Mouse (Mus musculus): ENCODE data around the gene Hlcs.

The Hlcs gene

DNA sequence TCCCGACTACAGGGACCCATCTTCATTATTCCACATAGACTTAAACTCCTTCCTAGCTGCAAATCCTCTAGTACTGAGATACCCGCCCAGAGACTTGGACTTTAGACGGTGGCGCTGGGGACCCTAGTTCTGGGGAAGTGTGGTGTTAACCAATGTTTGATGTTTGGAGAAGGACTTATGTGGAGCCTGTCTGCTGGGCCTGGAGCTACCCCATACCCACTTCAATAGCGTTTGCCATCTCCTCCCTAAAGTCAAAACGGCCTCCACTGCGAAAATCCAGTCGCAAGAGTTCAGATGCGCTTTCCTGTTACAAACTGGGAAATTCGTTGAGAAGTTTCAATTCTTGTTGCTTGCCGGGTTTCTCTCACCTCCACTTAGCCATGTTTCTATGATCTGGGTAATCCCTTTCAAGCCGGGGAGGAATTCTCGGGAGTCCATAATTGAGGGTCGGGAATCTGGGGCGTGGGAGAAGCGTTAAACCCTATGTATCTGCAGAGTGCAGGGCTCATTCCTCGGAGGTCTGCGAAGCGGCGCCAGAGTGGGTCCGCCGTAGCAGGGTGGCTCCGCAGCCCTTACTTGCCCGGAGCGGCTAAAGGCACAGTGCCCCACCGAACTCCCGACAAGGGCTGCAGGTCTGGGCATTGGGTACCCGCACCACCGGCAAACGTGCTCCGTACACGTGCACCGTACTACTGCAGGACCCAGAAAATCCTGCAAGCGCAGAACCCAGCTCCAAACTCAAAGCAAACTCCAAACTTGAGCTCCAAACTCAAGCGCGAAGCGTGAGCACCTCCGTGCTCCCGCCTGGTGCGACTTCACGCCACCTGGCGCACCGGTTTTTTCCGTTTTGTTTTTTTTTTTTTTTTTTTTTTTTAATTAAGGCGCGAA lies 230.2 kb downstream of the Hlcs start:
- DNase-seq (ENCODE audit: extremely low read depth, insufficient read length, low spot score): no peak

DNA sequence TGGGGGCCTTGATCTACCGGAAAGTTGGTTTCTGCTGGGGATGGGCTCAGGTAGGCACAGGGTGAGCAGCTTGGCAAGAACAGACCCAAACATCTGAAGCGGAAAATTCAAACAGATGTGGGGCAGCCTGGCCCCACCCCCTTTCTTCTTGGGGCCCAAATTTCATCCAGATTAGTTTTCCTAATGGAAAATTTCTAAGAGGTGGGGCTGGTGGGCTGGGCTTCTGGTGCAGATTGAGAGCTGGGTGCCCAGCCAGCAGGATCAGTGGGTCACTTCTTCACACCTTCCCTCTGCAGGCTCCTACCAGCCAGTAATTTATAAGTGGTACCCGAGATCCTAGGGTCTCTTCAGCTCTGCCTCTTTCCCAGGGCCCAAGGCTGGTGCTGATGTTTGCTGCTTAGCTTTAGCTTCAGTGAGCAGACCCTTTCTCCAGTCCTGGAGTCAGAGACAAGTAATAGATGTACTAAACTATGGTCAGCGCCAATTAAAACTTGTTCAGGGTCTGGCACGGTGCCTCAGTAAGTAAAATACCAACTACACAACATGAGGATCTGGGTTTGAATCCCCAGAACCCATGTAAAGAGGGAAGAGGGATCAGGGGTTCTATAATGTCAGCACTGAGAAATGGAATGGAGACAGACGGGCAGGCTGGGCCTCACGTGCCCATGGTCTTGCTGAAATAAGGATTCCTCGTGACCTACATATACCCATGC lies 231.2 kb downstream of the Hlcs start:
- DNase-seq (ENCODE audit: extremely low read depth, insufficient read length, low spot score): no peak

DNA sequence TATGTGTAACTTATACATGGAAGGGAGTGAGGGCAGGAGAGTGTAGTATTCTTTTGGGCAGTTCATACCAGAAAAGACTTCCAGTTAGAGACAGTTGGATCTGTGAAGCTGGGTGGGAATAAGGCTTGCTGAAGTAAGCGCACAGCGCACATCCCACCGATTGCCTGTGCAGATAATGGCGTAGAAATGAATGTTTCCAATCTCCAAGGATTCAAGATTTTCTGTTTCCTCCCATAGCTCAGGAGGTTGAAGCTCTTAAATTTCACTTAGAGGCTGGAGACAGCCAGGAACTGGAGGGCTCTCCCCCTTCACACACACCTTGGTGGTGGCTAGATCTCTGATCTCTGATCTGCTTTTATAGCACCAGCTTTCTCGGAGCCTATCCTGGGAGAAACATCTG lies 231.8 kb downstream of the Hlcs start:
- DNase-seq (ENCODE audit: extremely low read depth, insufficient read length, low spot score): no peak

DNA sequence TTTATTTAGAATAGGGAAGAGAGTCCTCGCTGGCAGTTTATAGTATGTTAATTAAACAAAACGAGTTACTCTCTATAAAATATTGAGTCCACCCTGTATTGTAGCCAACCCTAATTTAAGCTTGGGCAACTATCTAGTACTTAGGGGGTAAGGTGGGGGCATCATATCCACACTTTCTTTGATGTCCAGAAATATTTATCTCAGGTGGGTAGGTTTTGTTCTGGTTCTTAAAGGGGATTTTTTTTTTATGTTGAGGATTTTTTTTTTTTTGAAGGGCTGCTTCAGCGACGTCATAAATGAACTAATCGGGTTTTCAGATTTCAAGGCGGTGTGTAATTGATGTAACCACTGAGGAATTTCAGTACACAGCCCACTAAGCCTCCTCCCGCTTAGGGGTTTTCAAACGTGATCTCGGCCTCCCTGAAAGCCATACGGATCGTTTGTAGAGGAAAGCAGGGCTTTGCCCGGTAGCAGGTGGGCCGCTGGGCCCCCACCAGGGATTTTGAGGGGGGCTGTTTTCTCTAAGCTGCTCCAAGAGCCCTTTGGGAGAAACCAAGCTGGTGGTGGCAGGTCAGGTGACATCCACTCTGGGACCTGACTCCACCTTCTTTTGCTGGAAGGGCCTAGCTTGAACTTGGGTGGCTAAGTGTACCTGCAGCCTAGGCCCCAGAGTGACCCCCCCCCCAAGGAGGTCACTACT lies 233.4 kb downstream of the Hlcs start:
- no peak for DNase-seq (ENCODE audit: extremely low read depth, insufficient read length, low spot score)

DNA sequence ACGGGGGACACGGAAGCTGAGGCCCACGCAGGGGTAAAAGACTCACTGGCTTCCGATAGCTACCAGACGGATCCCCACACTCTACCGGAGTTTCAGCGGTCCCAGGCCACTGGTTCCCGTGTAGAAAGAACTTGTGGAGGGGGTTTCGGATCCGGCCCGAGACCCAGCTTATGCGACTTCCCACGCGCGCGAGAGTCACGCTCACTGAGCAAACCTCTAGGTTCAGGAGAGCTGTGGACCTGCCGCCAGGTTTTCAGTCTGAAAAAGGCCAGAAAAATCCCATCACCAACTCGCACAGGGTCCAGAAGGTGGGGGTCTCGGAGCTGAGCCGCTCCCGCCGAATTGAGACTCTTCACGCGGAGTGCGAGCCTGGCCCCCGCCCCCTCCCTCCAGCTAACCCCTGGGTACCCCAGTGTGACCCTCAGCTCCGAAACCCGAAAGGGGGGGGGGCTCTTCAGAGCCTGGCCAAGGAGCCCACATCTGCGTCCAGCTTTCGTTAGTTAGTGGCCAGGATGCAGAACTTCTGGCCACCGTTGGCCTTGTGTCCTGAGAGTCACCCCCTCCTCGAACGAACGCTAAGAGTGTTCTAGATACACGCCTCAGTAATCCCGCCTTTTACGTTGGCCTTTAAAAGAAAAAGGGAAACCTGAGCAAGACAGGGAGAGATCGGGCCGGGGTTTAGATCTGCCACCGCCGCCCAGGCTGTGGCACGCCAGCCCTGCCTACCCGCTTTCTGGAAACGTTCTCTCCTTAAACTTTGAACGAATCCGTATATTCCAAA lies 234.1 kb downstream of the Hlcs start:
- no peak for DNase-seq (ENCODE audit: extremely low read depth, insufficient read length, low spot score)
